In genomic region chr8:49465911-49466518, GRCm38 (mm10) we compare ENCODE assay signal across 8 mouse cellular contexts.
DNase-seq lines count a peak whose midpoint lies in the region; ATAC-seq lines count a peak whose summit lies in the region.

No protein-coding gene starts in this region.

- ATAC-seq in kidney, embryonic 14.5 days (ENCODE audit: low FRiP score, low TSS enrichment) = peak; percentile 86
- peak; percentile 30; the same call in 1 of the 2 replicates for ATAC-seq in limb, embryonic 12.5 days (ENCODE audit: insufficient number of reproducible peaks, insufficient read depth, low FRiP score, low TSS enrichment, low read depth)

- H3K9ac ChIP-seq in kidney, embryonic 14.5 days (ENCODE audit: low read depth, low read length) = no peak overlapping the region
- 0 out of 2 replicates have a peak overlapping the region, but pooled peaks have one; percentile 23 for H3K9ac ChIP-seq in limb, embryonic 12.5 days (replicated peaks)

- WGBS in kidney, embryonic 14.5 days = 24% methylated on average over 13 of the region's 14 CpGs
- WGBS in embryonic facial prominence, embryonic 10.5 days = 37% methylated on average over 14 of the region's 14 CpGs
- WGBS in limb, embryonic 12.5 days = 20% methylated on average over 14 of the region's 14 CpGs

- no peaks in the 10 kb centered on the region for H3K4me1 ChIP-seq in kidney, embryonic 14.5 days (ENCODE audit: control insufficient read depth, insufficient read depth, low read length)
- peaks cover 25% of the 10 kb centered on the region for H3K4me1 ChIP-seq in embryonic facial prominence, embryonic 10.5 days
- H3K4me1 ChIP-seq in limb, embryonic 12.5 days (replicated peaks) = peaks cover 24% of the 10 kb centered on the region

- peak; percentile 6 to 19 for DNase-seq in cerebellum, postnatal 36 days
- no peak for DNase-seq in cerebellum, adult 8-10 months
- DNase-seq in kidney, adult 9 months = no peak
- peak; percentile 17 for DNase-seq in embryonic facial prominence, embryonic 10.5 days (ENCODE audit: low spot score)
- DNase-seq in c-Kit-positive CD71-positive TER-119-positive erythroid progenitor cells, embryonic 14.5 days (ENCODE audit: low spot score) = no peak
- DNase-seq in layer of hippocampus, postnatal 14 days (ENCODE audit: low spot score in 2 of 2) = no peak

- H3K27me3 ChIP-seq in kidney, embryonic 14.5 days (ENCODE audit: control insufficient read depth, insufficient read depth, low read length) = no peaks in the 10 kb centered on the region
- H3K27me3 ChIP-seq in embryonic facial prominence, embryonic 10.5 days (replicated peaks; ENCODE audit: low read depth, poor library complexity, severe bottlenecking) = no peaks in the 10 kb centered on the region
- no peaks in the 10 kb centered on the region for H3K27me3 ChIP-seq in limb, embryonic 12.5 days

- H3K9me3 ChIP-seq in kidney, embryonic 14.5 days (ENCODE audit: control insufficient read depth, low read length) = no peaks in the 10 kb centered on the region
- H3K9me3 ChIP-seq in embryonic facial prominence, embryonic 10.5 days = no peaks in the 10 kb centered on the region
- H3K9me3 ChIP-seq in limb, embryonic 12.5 days = no peaks in the 10 kb centered on the region

- no peaks in the 10 kb centered on the region for H3K36me3 ChIP-seq in kidney, embryonic 14.5 days (ENCODE audit: control insufficient read depth, insufficient read depth, low read length)
- no peaks in the 10 kb centered on the region for H3K36me3 ChIP-seq in embryonic facial prominence, embryonic 10.5 days (replicated peaks)
- no peaks in the 10 kb centered on the region for H3K36me3 ChIP-seq in limb, embryonic 12.5 days

- H3K27ac ChIP-seq in kidney, embryonic 14.5 days (ENCODE audit: low read depth, low read length) = no peak overlapping the region
- no peak overlapping the region for H3K27ac ChIP-seq in embryonic facial prominence, embryonic 10.5 days (replicated peaks)
- H3K27ac ChIP-seq in limb, embryonic 12.5 days = peak overlapping the region; percentile 62

- H3K4me2 ChIP-seq in kidney, embryonic 14.5 days (replicated peaks; ENCODE audit: low read depth, low read length) = no peak overlapping the region; the same call in 1 of the 2 replicates
- peak overlapping the region; percentile 53 for H3K4me2 ChIP-seq in limb, embryonic 12.5 days

- H3K4me3 ChIP-seq in kidney, embryonic 14.5 days (ENCODE audit: low read length) = no peak overlapping the region
- H3K4me3 ChIP-seq in embryonic facial prominence, embryonic 10.5 days = no peak overlapping the region
- peak overlapping the region; percentile 24 for H3K4me3 ChIP-seq in limb, embryonic 12.5 days (replicated peaks)

Comparison
In these comparisons a context has a peak if more than half of its experiments do, and no peak if none do; other contexts are left out.
1. DNase-seq: peak in cerebellum, postnatal 36 days (2 of 2) and embryonic facial prominence, embryonic 10.5 days (single experiment); none in cerebellum, adult 8-10 months (single experiment), kidney, adult 9 months (single experiment), c-Kit-positive CD71-positive TER-119-positive erythroid progenitor cells, embryonic 14.5 days (single experiment) and layer of hippocampus, postnatal 14 days (0 of 2).